Mouse (Mus musculus) CH12.LX (cell line): ENCODE results near the gene Enpp1. TPM values are rescaled to one million over a fixed set of nuclear protein-coding genes. Genes with fewer than 3 reads are reported as not detected.

ENCODE experiments used
- DNase-seq: peaks from one replicate; pipeline ENCODE4 v3.0.0-alpha.2; 2013; ENCODE audit errors: extremely low read depth
- H3K27ac ChIP-seq: 2 replicates; pipeline ENCODE4 v1.5.1; 2012; ENCODE audit warnings: low read depth, mild to moderate bottlenecking, control low read depth, moderate library complexity; ENCODE audit not compliant: insufficient read depth
- H3K27me3 ChIP-seq: replicated peaks from 2 replicates; pipeline ENCODE3; 2012; ENCODE audit warnings: inconsistent platforms
- H3K36me3 ChIP-seq, 2 experiments: replicated peaks in 1 of 2; 2 replicates each; pipeline versions ENCODE3 to v1.6.1; 2012; ENCODE audit warnings: inconsistent platforms in 1 of 2, low read length in 1 of 2, mild to moderate bottlenecking in 1 of 2, mixed read lengths in 1 of 2, moderate library complexity in 1 of 2; ENCODE audit not compliant: control insufficient read depth in 1 of 2, insufficient read depth in 1 of 2
- H3K4me1 ChIP-seq, 2 experiments: 2 replicates each; pipeline ENCODE4 v1.6.1; 2012; ENCODE audit warnings: inconsistent platforms in 1 of 2, moderate library complexity in 1 of 2; ENCODE audit not compliant: insufficient read depth in 2 of 2, control insufficient read depth in 1 of 2
- H3K4me2 ChIP-seq: 2 replicates; pipeline ENCODE4 v1.6.1; 2012; ENCODE audit warnings: low read depth, mild to moderate bottlenecking, control low read depth; ENCODE audit not compliant: poor library complexity, insufficient read depth, severe bottlenecking
- H3K4me3 ChIP-seq, 3 experiments: fragments of 150-350 bp in 1 of 3; sonication (generic) in 1 of 3; replicated peaks in 1 of 3; 2 replicates each; pipeline versions ENCODE3 to v1.5.1; 2011 to 2012; ENCODE audit warnings: low read depth in 2 of 3, low read length in 2 of 3, mild to moderate bottlenecking in 2 of 3, moderate library complexity in 2 of 3, control low read depth in 1 of 3, improper control_type of control experiment in 1 of 3, inconsistent platforms in 1 of 3, mixed read lengths in 1 of 3; ENCODE audit not compliant: poor library complexity in 1 of 3
- H3K79me2 ChIP-seq: replicated peaks from 2 replicates; pipeline ENCODE4 v1.6.1; 2012; ENCODE audit warnings: mild to moderate bottlenecking, moderate library complexity; ENCODE audit not compliant: control insufficient read depth, poor library complexity, insufficient read depth, severe bottlenecking; ENCODE audit errors: extremely low read depth
- H3K9ac ChIP-seq: 2 replicates; pipeline ENCODE4 v1.6.1; 2012; ENCODE audit warnings: low read depth, mild to moderate bottlenecking, control low read depth, moderate library complexity; ENCODE audit not compliant: insufficient read depth
- H3K9me3 ChIP-seq: replicated peaks from 2 replicates; pipeline ENCODE3; 2012; ENCODE audit warnings: low read length, inconsistent platforms, mixed read lengths
- BHLHE40 ChIP-seq: IDR thresholded peaks from 2 replicates; pipeline ENCODE4 v1.6.1; 2011; ENCODE audit warnings: mild to moderate bottlenecking, low read depth, low read length, improper control_type of control experiment
- CHD1 ChIP-seq: IDR thresholded peaks from 2 replicates; pipeline ENCODE4 v1.6.1; 2012; ENCODE audit warnings: low read depth, low read length, improper control_type of control experiment, inconsistent platforms
- EP300 ChIP-seq: IDR thresholded peaks from 2 replicates; pipeline ENCODE4 v1.6.1; 2011; ENCODE audit warnings: low read length, improper control_type of control experiment
- GABPA ChIP-seq: IDR thresholded peaks from 2 replicates; pipeline ENCODE4 v1.6.1; 2012; ENCODE audit warnings: low read depth, low read length, improper control_type of control experiment, inconsistent platforms; ENCODE audit not compliant: insufficient replicate concordance
- HCFC1 ChIP-seq: IDR thresholded peaks from 2 replicates; pipeline ENCODE4 v1.6.1; 2012; ENCODE audit warnings: low read depth, mild to moderate bottlenecking, inconsistent platforms, low read length, improper control_type of control experiment
- IRF4 ChIP-seq: IDR thresholded peaks from 2 replicates; pipeline ENCODE4 v1.6.1; 2014; ENCODE audit warnings: low read depth, mild to moderate bottlenecking, inconsistent platforms, low read length, improper control_type of control experiment
- MAFK ChIP-seq: IDR thresholded peaks from 2 replicates; pipeline ENCODE4 v1.6.1; 2011; ENCODE audit warnings: low read length, improper control_type of control experiment; ENCODE audit not compliant: insufficient replicate concordance
- MXI1 ChIP-seq: IDR thresholded peaks from 2 replicates; pipeline ENCODE4 v1.6.1; 2011; ENCODE audit warnings: mild to moderate bottlenecking, low read depth, low read length, improper control_type of control experiment
- POLR2A ChIP-seq: IDR thresholded peaks from 2 replicates; pipeline ENCODE4 v1.6.1; 2011; ENCODE audit warnings: low read depth, mild to moderate bottlenecking, improper control_type of control experiment, low read length
- USF1 ChIP-seq: IDR thresholded peaks from 2 replicates; pipeline ENCODE4 v1.6.1; 2014; ENCODE audit warnings: low read depth, mild to moderate bottlenecking, inconsistent platforms, low read length, improper control_type of control experiment
- dilution Hi-C: fragments of 300-500 bp; cut with MboI; formaldehyde crosslinking; loops from 2 replicates; pipeline ENCODE4 v1.14.3; 2020; ENCODE audit warnings: low sequenced_read_pairs; ENCODE audit not compliant: extremely low pct_unique_long_range_greater_than_20kb, extremely low pct_ligation_motif_present
- in situ Hi-C: fragments of 300-500 bp; cut with MboI; formaldehyde crosslinking; loops from 3 replicates; pipeline ENCODE4 v1.14.3; 2019; ENCODE audit warnings: low sequenced_read_pairs, low pct_ligation_motif_present, low pct_unique_long_range_greater_than_20kb, mixed read lengths
- polyA plus RNA-seq: library from polyadenylated mRNA; unstranded; fragments of >175 nt; gene quantifications from 2 replicates; pipeline ENCODE4 v1.2.1, GENCODE M21; 2012; ENCODE audit warnings: low read depth; ENCODE audit not compliant: insufficient read length
- total RNA-seq, 2 experiments: library from RNA; depleted of rRNA; stranded (reverse); fragments of 300-350 nt in 1 of 2; fragments of >200 nt in 1 of 2; gene quantifications; 2 replicates each; pipeline ENCODE4 v1.2.3; 2012 to 2014

Gene Enpp1
- total RNA-seq (2012; rRNA removed) (2.8 and 3.1 TPM in 2 replicates), total RNA-seq (2014; rRNA removed) (0.34 and 0.58 TPM in 2 replicates), polyA plus RNA-seq (0.79 and 0.87 TPM in 2 replicates)

DNA sequence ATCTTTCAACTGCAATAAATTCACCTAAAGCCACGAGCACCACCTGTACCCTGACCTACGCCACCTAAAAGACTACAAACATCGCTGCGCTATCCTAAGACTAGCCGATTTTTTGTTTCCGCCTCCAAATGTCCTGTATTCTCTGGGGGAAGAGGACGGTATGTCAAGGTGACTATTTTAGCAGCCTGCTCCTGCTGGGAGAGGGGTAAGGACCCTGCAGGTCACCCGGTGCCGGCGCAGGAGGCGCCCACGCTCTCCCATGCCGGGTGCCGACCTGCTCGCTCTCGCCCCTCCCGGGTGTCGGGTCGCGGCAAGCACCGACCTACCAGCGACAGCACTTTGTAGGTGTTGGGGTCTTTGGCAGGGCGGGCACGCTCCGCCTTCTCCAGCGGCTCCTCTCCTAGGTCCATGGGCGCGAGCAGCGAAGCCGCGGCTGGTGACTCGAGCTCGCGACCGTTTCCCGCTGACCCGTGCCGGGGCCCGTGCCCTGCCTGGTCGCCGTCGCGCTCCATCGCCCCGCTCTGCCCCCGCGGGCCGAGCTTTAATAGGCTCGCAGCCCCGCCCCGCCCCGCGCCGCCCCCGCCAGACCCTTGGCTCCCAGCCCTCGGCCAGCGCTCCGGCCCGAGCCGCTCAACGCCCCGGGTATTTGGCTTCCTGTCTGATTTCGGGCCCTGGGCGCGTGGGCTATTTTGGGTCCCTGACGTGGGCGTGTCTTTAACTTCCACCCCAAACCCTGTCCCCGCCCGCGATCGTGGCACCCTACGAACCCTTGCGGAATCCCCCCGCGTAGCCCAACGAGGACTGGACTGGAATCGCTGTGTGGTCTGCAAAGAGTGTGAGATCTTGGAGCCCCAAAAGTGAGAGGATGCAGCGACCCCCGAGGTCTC lies at the start of gene Enpp1:
Enpp1 (minus strand) TSS at position 680 of the 887 bp plus-strand sequence.
- Histone ChIP-seq H3K9me3 (no peaks in the 10 kb centered on the region), H3K36me3 (no peaks in the 10 kb centered on the region), H3K4me3 (peak within 1 kb of the TSS; percentile 51 to 86 (median 63)), H3K4me1 (peaks cover 0 to 14% of the 10 kb centered on the region in 2 experiments; a peak in 2 of 4 replicates), H3K27me3 (peaks cover 12% of the 10 kb centered on the region), H3K9ac (peak within 1 kb of the TSS; percentile 67), H3K27ac (peak within 1 kb of the TSS; percentile 19; the same call in 1 of the 2 replicates), H3K4me2 (peak within 1 kb of the TSS; percentile 83), H3K79me2 (no peaks in the 10 kb centered on the region)
- in situ Hi-C loops (no loop called here), dilution Hi-C loops (no loop called here)
- peak; percentile 7 for DNase-seq
- TF ChIP-seq MXI1: peak; percentile 63
- TF ChIP-seq BHLHE40: peak; percentile 87
- no peak for TF ChIP-seq CHD1
- peak; percentile 3; the same call in 1 of the 2 replicates for TF ChIP-seq IRF4
- TF ChIP-seq MAFK: no peak
- TF ChIP-seq POLR2A: peak; percentile 63
- TF ChIP-seq USF1: no peak
- no peak for TF ChIP-seq HCFC1
- no peak for TF ChIP-seq EP300

- Histone ChIP-seq H3K4me3 (no peak overlapping the region), H3K27ac (no peak overlapping the region), H3K36me3 (no peaks in the 10 kb centered on the region), H3K27me3 (no peaks in the 10 kb centered on the region), H3K4me1 (peaks cover 5 to 21% of the 10 kb centered on the region in 2 experiments), H3K4me2 (no peak overlapping the region), H3K9me3 (no peaks in the 10 kb centered on the region), H3K79me2 (no peaks in the 10 kb centered on the region), H3K9ac (no peak overlapping the region)
- no peak for DNase-seq
- in situ Hi-C loops (no loop called here), dilution Hi-C loops (no loop called here)
- no peak for TF ChIP-seq GABPA
Observed at GRCm38 (mm10) chr10:24758326-24758915, 46.5 kb upstream of the Enpp1 start.
